Mouse (Mus musculus) adrenal gland, postnatal 25 days (tissue): ENCODE results near the gene Fkbp9. TPM values are rescaled to one million over a fixed set of nuclear protein-coding genes. Genes with fewer than 3 reads are reported as not detected.

Experiments used
- DNase-seq: peaks from one replicate; pipeline ENCODE4 v3.0.0; 2021; ENCODE audit warnings: mixed read lengths
- long read RNA-seq: library from polyadenylated mRNA; stranded (forward); transcript quantifications from one replicate; pipeline ENCODE4 v2.0.0, GENCODE M21; 2021
- total RNA-seq: library from RNA; stranded (reverse); gene quantifications from 2 replicates; pipeline ENCODE4 v1.2.3, GENCODE M21; 2021

The Fkbp9 gene
- total RNA-seq = 52.4 and 66.4 TPM in 2 replicates
- long read RNA-seq, transcript Fkbp9-201 (10 exons, 3,009 nt) = major isoform, 227 of 242 reads
- long read RNA-seq, partial matches to known transcripts = 12 of 242 reads
- long read RNA-seq, other reads (novel, unspliced or antisense) = 3 of 242 reads

GRCm38 (mm10) chr6:56831697-56832406, at the start of gene Fkbp9:
Gene Fkbp9 (plus strand): TSS chr6:56832059.
- DNase-seq = peak; percentile 88

DNA sequence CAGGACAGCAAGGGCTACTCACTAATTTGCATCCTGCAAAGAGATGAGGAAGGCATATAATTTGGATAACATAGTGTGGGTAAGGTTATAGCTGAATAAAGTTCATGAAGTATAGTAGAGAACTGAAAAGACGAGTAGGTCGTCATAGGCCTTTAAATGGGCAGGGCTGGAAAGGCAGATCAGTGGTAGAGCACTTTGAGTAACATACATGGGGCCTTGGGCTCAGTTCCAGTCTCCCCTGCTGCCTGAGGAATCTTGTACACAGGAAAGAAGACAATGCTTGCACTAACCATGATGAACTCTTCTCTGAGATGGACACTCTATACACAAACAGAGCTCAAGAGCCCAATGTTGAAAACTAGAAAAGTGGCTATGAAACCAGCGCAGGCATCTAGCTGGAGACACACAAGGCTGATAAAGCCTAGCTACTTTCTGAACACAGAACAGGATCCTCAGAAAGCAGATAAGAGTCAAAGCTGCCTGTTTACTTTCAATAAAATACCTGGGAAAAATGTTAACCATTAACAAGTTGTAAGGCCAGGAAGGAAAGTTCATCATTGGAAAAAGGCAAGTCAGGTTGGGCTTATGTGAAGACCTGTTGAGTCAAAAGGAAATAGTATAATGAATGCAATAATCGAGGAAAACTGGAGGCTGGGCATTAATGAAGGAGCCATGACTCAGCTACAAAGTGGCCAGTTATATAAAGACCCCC, 48.1 kb upstream of the Fkbp9 start:
- DNase-seq = no peak

DNA sequence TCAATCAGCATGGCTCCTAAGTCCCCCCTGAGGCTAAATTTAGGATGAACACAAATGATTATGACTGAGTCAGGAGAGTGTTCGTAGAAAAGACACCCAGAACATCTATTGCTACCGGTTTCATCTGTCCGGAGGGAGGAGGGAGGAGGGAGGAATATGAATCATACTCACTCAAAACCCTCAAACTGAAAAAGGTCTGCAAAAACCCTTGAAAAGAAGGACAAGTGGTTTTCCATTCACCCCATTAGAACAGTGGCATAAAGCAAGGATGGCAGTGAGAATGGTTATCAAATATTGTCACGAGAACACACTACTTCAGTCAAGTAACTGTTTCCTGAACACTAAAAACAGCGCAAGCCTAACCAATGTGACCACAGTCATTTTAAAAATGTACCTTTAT, 46.8 kb upstream of the Fkbp9 start:
- no peak for DNase-seq

GRCm38 (mm10) chr6:56787668-56788067, 44.2 kb upstream of the Fkbp9 start:
- DNase-seq = no peak

GRCm38 (mm10) chr6:56789336-56789735, 42.5 kb upstream of the Fkbp9 start:
- no peak for DNase-seq

- DNase-seq = no peak
These were observed 37.0 kb upstream of the Fkbp9 start for GRCm38 (mm10) chr6:56794834-56795233.

DNA sequence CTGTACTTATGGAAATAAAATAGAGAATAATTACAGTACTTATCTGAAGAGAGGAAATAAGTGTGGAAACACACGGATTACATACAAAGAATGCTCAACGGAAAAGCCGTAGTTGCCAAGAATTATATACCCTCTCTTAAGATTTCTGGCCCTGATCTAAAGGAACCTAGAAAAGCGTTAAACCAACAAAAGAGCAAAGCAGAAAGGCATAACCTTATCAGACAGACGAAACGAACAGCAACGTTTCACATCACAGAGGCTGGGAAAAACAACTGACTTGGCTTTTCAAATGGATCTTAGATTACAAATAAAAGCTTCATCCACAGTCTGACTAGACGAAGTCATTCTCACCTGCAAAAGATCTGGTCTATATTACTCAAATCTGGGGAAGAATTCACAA, 35.6 kb upstream of the Fkbp9 start:
- DNase-seq = no peak

- DNase-seq = peak; percentile 19
These were observed 35.2 kb upstream of the Fkbp9 start for GRCm38 (mm10) chr6:56796668-56797141.

GRCm38 (mm10) chr6:56797311-56798151, 34.3 kb upstream of the Fkbp9 start, which contains the start of gene Kbtbd2:
Gene Kbtbd2 (minus strand): TSS chr6:56797813.
- DNase-seq = peak; percentile 94

DNA sequence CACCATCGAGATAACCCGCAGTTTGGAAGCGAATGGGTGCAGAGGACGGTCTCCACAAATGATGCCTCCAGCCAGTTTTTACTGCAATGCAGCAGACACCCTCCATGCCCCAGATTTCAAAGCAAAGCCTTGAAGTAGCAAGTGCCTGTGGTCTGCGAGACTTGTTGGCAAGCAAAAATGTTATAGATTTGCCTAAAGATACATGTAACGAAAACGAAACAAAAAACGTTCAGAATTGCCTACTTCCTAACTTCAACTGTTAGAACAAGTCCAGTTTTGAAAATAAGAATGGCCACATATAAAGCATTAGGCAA, 33.8 kb upstream of the Fkbp9 start:
- DNase-seq = no peak

DNA sequence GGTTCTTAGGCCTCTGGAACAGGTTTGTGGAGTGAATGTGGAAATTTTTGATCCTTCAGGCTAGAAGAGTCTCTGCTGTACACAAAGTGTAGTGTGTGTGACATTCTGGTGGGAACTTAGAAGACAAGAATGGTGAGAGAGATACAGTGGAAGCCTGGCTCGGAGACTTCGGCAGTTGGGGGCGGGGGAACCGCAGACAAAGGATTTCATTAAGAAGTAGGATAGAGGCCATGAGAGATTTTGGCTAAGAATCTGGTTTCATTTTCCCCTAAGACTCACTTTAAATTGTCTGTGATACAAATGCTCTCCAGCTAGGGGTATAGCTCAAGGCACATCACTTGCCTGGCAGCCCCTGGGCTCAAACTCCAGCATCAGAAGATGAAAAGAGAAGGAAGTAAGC, 26.8 kb upstream of the Fkbp9 start:
- no peak for DNase-seq

DNA sequence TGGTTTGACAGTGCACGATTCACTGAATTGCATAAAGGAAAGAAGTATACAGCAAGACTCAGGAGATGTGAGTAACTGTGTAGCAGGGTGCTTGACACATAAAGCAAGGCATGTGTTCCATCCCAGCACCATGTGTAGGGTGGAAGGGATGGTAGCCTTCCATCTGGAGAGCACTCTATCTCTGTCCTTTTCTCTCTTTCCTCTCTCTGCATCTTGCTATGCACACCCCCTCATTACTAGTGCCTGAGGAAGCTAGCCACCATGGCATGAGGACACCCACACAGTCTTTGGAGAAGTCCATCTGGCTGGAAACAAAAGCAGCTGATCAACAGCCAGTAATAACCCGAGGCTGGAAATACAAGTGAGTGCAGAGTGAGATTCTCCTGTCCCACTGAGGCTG, 25.7 kb upstream of the Fkbp9 start:
- no peak for DNase-seq

DNA sequence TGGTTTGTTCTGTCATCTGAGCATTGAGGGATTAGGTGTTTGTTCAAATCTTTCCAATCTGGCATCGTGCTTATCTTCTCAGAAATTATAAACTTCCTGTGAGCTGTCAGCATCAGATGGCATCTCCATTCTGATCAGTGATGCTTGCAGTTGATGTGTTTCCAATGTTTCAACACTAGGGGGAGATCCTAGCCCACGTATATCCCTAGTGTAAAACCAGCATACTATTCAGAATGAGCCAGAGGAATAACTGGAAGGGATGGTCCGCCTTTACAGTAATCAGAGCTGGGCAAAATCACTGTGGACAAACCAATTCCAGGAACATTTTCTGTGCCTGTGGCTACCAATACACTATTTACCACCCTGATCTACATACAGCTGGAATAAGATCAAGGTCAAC, 23.2 kb upstream of the Fkbp9 start:
- DNase-seq = no peak

DNA sequence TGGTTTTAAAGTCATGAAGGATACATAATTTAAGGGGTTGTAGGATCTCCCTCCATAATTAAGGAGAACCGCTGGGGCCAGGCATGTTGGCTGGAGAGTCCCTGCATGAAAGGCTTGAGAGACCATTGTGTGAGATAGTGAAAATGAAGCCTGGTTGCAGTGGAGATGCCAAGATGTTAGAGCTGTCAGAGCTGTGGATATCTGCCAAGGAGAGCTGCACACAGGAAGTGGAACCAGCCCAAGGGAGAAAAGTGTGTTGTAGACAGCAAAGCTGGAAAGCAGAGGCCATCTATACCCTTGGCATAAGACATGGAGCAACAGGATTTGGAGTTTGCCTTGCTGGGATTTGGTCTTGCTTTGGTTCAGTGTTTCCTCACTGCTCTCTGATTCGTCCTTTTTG, 18.5 kb upstream of the Fkbp9 start:
- DNase-seq = no peak

DNA sequence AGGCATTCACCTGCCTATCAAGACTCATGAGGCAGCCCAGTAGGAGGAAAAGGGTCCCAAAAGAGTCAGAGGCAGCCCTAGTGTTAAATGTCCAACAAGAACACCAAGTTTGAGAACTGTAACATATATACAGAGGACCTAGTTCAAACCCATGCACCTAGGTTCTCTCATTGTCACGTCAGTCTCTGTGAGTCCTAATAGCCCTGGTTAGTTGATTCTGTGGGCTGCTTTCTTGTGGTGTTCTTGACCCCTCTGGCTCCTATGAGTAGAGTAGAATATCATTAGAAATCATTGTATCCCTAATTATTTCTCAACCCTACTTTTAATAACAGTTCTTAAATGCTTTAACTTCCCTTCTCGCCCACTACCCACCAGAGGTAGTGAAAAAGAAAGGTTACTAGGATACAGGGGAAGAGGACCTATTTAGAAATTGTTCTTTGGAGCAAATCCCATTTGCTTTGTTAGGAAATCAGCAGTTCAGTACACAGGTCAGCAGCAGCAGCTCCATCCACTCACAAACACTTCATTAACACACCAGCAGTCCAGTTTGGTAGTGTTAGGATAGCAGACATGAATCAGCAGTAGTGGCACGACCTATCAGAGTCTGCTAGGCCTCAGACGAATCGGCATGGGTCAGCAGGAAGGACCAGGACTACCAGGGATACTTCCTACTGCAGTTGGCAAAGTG, 13.3 kb upstream of the Fkbp9 start:
- no peak for DNase-seq

DNA sequence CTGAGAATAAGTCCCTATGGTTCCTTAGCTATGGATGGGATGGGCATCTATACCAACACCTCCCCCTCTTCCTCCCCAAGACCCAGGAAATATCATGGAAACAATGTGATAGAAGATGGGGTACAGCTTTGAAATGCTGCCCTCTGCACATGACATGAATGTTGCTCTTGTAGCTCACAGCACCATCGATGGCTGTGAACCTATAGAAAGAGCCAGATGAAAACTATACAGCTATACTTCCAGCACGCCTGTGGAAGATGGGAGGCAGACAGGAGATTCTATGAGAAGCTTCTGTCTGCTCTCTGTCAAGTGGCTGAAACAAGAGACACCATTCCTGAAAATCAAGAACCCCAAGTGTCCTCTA, 12.8 kb upstream of the Fkbp9 start:
- no peak for DNase-seq

- no peak for DNase-seq
These were observed 6.2 kb upstream of the Fkbp9 start for GRCm38 (mm10) chr6:56825657-56826056.

DNA sequence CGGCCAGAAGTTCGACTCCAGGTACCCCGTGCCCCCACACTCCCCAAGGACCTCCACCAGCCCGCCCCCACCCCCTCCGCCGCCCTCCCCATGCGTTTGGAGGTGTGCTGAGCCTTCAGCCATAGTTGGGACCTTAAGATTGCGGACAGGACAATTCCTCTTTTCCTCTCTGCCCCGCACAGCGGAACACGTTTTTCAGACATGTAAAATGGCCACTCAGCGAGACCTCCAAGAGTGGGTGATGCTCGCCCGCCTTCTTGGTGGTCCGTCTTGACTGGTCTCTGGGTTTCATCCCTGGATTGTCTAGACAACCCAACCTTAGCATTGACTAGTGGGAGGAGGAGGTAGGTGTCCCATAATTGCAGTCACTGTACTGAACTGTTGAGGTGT, 543 bp downstream of the Fkbp9 start:
- DNase-seq = no peak

DNA sequence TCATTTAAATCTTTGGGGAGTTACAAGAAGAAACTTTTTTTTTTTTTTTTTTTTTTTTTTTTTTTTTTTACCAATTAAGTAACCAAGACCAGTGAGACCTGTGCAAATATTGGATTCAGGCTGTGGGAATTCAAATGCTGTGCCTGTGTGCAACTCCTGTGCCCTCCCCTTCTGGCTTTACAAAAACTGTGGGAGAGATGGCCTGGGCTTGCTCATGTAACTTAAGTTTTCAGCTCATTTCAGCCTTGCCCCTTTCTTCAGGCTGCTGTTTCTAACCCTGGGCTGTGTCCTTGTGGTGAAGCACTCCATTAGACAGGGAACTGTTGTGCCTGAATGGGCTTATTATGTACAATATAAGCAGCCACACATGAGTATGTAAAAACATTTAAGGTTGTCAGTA, 971 bp downstream of the Fkbp9 start:
- no peak for DNase-seq

DNA sequence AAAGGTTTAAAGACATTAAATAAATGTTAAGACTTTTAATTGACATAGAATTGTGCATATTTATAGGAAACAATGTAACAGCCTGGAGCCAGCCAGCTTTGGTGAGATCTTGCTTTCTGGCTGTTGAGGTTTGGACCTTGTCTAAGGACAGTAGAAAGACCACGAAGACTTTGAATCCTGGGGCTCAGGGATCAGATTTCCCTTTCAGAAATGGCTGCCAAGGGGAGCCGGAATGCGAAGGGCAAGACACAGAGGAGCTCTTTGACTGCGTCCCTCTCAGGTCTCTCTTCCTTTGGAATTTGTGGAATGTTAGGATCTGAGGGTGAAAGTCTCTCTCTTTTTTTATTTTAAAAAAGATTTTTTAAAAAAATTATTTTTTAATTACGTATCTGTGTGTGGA, 2.9 kb downstream of the Fkbp9 start:
- no peak for DNase-seq

- DNase-seq = no peak
These were observed 3.7 kb downstream of the Fkbp9 start for GRCm38 (mm10) chr6:56835532-56835931.

DNA sequence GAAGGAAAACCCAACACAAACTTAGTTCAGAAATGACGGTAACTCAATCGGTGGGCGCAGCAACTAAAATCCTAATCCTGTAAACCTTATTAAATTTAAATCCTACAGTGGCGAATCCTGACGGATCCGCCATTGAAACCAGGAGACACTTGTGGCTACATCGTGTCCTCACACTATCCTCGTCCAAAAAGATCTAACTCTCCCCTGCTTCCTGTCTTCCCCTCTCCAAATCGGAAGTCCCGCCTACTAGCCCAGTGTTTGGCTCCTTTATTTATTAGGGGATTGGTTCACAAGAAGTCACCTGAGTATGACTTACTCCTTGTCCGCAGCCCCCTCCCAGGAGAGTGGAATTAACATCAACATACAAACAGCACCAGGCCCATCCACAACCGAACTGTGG, 5.3 kb downstream of the Fkbp9 start:
- no peak for DNase-seq
